Mouse (Mus musculus) adrenal gland, postnatal 36 days (tissue): Measurements from ENCODE around the gene Tmem270. TPM values are rescaled to one million over a fixed set of nuclear protein-coding genes. Genes with fewer than 3 reads are reported as not detected.

ENCODE experiments used
- DNase-seq, 2 experiments: peaks; one replicate each; pipeline ENCODE4 v3.0.0; 2021; ENCODE audit warnings: mixed read lengths in 1 of 2
- total RNA-seq, 2 experiments: library from RNA; stranded (reverse); gene quantifications; 2 replicates each; pipeline ENCODE4 v1.2.3; 2021

Gene Tmem270
- total RNA-seq, 2 experiments from 2014 or later, result not detected

DNA sequence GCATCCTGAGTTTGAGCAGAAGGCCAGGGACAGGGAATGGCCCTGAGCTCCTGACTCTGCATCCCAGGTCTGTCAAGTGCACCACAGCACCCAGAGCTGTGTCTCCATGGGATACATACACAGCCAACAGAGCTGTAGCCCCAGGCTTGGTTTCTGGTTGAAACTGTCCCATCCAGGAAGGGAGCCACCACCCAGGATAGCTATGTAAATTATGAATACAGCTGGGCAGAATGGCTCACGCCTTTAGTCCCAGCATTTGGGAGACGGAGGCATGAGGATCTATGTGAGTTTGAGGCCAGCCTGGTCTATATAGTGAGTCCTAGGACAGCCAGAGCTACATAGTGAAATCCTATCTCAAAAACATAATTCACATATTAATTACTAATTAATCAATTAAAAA, 23.5 kb upstream of the Tmem270 start:
- no peak for DNase-seq

DNA sequence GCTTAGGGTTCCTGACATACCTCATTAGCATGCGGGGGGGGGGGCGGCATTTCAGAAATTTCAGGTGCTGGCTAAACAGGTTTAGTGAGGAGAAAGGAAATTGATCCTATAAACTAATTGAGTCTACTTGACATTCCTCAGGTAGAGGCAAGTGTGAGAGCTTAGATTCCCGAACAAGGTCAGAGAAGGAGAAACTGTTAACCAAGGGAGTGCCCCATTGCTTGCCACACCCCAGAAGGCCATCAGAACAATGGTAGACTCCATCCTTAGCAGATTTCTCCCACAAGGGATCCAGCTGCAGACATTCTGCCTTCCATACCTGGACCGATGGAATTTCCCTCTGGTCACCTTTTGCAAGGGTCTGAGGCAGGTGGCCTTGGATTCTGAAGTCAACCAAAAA, 20.2 kb upstream of the Tmem270 start:
- DNase-seq, result no peak

DNA sequence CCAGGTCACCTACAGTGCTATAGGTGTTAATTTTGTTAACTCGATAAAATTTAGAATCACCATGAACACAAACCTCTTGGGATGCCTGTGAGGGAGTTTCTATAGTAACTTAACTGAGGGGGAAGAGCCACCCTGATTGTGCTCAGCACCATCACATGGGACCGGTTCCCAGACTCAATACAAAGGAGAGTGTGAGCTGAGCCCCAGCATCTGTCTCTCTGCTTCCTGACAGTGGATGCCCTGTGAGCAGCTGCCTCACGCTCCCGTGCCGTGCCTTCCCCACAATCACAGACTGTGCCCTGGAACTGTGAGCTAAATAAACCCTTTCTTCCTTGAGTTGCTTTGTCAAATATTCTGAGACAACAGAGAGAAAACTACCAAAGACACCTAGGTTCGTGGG, 16.6 kb upstream of the Tmem270 start:
- no peak for DNase-seq

DNA sequence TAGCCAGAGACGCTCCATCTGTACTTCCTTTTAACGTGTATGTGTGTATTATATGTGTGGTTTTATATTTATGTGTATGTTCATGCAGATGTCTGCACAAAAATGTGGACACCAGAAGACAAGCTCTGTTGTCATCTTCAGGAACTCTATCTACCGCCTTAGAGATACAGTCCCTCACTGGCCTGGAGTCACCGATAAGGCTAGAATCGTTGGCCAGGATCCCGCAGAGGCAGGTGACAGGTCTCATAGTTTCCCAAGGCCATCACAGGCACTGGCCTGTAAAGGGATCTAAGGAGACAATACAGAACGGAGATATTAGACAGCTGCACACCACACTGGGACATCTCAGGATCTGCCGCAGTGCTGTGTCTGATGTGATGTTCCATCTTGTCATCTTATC, 14.6 kb upstream of the Tmem270 start:
- DNase-seq, result no peak

DNA sequence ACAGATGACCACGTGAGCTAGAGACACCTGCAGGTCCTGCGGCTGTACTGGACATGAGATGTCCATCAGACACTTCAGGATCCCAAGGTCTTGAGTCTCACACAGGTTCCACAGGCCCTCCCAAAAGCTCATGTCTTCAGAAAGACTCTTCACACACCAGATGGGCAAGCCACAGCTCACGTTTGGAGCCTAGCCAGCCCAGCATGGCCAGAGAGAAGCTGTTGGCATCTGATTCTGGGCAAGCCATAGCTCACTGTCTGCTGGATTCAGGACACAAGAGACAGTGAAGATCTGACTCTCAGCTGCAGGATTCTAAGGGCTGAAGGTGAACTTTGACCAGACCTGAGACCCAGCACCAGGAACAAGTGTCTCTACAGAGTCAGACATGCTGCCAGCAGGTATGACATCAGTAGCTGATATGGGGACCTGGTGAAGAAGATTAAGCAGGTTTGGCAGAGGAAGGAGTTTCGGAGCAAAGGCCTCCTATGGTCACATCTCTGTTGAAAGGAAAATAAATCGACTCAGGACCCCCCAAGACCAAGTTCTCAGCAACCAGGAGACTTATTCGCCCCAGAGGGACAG, 13.7 kb upstream of the Tmem270 start:
- no peak for DNase-seq

DNA sequence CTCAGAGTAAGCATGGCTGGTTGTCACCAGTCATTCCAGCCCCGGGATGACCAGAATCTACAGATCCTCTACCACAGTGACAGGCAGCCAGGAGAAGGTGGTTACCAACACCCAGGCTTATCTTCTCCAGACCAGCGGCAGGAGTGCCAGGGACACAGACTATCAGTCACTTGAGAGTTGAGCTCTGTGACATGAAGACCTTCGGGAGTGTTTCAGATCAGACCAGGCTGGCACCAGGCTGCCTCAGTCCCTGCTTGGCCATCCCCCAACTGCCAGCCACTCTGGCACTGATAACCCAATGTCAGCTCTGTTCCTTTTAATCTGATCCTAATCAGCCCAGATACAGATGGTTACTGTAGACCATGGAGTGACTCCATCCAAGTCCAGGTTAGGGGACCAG, 12.6 kb upstream of the Tmem270 start:
- DNase-seq, result peak in 1 of 2 experiments; percentile 24

DNA sequence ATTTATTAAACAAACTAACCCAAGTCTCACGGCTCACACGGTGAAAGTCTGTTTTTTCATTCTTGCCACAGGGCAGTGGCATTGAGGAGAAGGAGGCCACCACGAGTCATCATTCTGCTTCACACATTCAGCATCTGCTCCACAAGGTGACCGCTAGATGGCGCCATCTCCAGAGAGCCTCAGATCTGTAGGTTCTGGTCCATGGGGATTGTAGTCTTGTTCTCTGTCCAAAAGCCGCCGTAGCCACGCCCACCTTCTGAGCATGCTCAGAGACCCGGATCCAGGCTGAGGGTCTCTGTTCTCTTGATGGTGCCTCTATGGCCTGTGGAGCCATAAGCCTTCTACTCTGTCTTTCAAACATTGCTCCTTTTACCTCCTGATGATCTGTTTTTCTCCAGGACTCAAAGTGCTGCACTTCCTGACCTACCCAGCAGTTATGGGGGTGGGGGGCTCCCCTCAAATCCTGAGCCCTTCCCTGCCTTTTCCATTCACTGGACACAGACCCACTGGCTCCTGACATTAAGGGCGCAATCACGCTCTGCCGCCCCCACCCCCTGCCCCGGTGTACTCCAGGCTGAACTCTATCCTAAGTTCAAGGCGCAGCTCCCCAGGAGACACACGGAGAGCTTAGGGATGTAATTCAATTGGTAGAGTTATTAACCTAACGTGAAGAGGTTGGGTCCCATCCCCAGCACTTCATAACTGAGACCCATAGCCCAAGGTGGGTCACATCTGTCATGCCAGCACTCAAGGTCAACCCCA, 11.7 kb upstream of the Tmem270 start:
- DNase-seq, result peak; percentile 72 to 78

DNA sequence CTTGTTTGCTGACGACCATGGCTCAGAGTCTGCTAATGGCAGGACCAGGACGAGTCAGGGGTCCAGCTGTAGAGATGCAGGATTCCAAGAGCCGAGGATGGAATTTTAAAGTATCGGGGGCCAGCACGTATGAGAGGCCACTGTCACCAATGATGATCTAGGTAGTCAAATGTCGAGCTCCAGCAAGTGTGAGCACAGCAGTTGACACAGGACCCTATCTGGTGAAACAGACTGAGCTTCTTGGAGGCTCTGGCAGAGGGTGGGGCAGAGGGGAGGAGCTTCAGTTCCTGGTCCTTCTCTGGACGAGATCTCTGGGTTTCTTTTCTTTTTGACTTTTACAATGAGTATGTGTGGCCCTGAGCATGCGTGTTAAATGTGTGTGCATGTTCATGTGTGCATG, 8.8 kb upstream of the Tmem270 start, which contains the start of gene Cldn13:
Gene Cldn13, minus strand, starts transcription at position 216 of the 400 bp plus-strand sequence.
- DNase-seq, result no peak

DNA sequence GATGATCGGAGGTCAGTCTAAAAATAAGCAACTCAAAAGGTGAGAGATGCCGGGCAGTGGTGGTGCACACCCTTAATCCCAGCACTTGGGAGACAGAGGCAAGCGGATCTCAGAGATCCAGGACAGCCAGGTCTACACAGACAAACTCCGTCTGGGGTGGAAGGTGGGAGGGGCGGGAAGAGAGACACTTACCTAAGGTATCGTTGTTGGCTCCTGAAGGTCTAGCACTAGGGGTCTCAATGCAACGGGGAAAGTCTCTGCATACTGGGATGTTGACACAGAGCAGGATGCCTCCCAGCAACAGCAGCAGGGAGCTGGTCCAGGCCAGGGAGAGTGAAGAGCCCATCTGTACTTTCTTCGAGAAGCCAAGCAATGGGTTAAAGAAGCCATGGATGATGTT, 8.0 kb upstream of the Tmem270 start:
- DNase-seq, result no peak

DNA sequence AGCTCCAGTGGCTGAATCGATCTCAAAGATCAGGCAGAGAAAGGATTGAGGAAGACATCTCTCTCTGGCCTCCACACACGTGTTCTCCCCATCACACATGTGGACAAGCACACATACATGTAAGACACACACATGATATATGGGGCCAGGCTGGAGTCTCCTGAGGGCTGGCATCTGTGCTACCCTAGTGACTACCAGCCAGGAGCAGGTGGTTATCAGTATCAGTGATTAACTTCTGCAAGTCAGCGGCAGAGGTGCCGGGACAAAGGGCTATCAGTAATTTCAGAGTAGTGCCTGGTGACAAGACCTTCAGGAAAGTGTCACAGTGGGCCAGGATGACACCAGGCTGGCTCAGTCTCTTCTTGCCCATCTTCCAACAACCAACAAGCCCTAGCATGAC, 7.2 kb upstream of the Tmem270 start:
- DNase-seq, result no peak

DNA sequence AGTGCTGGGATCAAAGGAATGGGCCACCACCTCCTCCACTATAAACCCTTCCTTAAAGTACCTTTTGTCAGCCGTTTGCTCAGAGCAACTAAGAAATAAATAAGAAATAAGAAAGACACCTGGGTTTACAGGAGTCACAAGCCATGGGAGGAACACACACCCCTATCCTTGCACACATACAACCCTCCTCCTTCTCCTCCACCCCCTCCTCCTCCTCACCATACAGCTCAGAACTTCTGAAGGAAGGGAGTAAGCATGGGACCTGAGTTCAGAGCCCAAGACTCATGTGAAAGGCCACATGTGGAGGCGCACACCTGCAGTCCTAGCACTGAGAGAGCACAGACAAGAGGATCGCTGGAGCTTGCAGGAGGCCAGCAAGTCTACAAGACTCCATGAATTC, 6.8 kb upstream of the Tmem270 start:
- no peak for DNase-seq

DNA sequence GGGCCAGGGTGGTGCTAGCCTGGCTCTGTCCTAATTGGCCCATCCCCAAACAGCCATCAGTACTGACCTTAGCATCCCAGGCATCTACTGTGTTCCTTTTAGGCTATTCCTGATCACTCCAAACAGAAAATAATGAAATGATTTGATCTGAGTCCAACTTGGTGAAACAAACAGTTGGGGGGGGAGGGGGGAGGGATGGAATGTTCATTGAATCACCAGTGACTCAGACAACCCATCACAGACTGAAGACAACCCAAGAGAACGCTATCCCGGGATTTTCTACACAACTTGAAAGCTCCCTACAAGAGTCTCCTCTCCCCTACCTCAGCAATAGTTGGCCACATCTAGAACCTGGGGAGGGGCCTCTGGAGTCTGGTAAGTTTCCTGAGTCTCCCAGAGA, 5.4 kb upstream of the Tmem270 start:
- no peak for DNase-seq

DNA sequence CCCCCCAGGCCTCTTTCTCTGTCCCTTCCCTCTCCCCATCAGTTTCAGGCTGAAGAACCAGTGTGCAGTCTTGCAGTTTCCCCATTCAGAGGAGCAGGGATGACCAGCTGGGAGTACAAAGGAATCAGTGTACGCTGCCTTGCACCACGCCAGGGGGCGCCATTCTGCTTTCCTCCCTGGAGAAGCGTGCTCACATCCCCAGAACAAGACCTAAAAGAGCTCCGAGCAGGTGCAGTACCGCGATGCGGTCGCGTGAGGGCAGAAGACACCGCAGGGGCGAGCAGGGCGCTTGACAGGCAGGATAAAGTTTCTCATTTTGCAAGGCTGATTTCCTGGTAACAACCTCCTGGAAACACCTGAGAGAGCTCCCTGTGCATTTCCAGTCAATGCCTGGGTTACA, 602 bp upstream of the Tmem270 start:
- DNase-seq, result peak; percentile 95 to 96

DNA sequence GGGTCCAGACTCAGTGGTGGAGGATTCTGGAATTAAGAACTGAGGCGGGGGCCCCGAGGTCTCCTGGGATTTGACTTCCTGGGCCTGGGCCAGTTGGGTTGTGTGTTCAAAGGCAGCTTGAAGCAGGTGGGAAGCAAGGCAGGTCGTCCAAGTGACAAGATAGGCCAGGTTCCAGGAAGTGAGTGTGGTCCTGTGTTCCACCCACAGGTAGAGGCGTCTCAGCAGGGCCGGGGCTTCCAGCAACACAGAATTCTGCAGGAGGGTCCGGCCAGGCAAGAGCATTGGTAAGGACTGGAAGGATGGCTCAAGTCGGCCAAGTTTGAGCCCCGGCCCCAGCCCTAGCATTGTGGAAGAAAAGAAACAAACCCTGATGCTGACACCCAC, 4.9 kb downstream of the Tmem270 start:
- DNase-seq, result no peak

DNA sequence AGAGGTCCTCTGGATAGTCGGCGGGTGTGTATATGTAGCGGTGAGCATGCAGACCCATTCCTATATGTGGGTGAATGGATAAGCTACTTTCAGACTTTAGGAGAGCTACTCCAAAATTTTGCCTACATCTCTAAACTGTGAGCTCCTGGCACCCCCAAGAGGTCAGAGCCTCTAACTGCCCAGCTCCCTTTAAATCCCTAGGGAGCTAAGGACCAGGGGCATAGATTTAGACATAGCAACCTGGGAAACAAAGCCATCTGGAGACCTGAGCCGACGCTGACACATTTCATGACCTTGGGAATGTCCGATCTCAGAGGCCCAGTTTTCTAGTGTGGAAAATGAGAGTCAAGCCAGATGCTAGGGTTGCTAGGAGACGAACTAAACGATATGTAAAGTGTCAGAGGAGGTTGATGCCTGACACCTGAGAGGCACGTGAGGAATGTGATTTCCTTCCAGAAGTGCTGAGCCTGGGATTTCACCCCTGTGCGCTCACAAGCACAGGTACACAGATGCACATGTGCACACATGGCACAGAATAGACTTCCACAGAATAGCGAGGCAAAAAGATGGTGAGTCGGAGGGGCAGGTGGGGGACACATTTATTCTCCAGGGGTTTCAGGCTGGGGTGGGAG, 5.4 kb downstream of the Tmem270 start:
- peak; percentile 46 to 69 for DNase-seq

DNA sequence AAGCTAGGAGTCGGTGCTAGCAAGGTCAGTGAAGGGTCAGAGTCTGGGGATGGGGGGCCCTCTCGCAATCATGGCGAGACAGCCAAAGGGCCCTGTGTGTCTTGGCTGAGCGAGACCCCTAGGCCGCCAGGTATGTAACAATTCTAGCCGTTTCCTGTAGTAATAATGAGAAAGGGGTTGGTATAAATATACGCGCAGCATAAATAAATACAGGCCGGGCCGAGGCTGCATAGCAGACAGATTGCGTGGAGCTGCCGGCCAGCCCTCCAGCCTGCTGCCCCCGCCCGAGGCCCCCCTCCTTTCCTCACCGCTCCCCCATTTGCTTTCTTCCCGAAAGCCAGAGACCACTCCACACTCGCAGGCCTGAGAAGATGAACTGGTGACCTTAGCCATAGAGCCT, 8.9 kb downstream of the Tmem270 start:
- DNase-seq, result no peak

DNA sequence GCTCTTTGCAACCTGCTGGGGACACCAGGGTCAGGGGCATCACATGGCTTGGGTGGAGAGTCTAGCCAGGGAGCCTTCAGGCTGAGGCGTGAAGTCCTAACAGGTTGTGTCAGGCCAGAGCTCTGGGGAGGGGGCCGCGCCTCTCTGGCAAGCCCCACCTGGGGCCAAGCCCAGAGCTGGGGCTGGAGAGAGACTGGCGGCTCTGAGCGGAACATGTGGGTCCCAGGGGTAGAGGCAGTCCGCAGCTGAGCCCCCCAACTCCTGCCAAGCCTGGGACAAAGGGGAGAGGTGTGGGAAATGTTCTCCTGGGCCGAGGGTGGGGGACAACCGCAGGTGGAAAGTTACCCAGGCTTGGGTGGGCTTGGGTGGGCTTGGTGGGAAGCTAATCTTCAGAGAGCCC, 9.6 kb downstream of the Tmem270 start:
- DNase-seq, result no peak

DNA sequence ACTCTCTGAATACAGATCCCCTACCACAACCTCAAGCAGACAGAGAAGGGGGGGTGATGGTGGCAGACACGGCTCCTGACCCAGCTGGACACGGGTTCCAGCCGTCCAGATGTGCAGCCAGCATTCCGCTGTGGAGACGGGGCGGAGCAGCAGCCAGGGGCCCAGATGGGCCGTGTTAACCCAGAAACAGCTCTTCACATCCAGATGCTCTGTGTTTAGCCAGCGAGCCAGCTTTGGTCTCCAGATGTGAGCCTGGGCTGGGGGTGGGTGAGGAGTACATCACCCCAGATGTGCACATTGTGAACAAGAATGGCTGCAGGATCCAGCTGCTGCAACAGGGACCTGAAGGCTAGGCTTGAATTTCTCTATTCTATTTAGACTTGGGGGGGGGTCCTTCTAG, 11.2 kb downstream of the Tmem270 start:
- DNase-seq, result no peak

DNA sequence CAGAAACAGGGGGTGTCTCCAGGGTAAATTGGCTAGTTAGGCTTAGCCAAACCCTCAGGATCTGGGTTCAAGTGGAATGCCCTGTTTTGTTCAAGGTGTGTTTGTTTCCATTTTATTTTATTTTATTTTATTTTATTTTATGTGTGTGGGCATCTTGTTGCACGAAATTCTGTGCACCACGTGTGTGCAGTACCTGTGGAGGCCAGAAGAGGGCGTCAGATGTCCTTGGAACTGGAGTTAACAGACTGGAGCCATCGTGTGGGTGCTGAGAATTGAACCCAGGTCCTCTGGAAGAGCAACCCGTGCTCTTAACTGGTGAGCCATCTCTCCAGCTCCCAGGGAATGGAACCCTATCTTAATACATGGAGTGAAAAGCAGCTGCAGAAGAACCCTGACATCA, 13.8 kb downstream of the Tmem270 start:
- DNase-seq, result no peak

DNA sequence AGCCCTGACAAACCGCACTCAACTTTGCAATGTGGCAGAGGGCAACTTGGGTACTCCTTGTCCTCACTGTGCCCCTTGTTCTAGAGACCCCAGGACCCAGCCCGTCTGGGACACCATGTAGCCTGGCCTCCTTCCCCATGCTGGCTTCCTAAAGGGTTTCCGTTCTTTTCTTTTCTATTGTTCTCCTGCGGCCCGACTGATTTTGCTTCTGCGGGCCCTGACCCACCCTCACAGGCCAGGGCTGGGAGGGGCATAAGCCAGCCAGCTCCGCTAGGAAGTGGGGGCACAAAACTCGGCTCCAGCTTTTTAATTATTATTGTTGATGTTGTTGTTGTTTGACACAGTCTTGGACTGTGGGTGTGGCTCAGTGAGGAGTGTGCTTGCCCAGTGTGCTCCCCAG, 15.0 kb downstream of the Tmem270 start:
- DNase-seq, result no peak

DNA sequence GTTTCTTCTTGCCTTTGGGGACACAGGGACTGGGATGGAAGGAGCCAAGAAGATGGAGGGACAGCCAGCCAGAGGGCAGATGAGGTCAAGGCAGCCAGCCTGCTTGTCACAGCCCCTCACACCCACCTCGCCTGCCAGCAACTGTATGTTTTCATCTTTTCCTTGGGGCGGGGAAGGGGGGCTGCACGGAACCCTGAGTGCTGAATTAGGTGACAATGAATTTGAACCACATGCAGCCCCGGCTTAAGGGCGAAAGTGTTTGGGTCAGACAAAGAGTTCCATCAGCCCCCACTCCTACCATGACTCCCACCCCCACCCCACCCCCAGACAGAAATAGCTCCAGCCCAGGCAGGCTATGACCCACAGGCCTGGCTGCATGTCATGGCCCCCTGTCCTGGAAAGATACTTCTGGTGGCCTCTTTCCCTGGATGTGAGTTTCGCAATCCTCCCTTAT, 15.9 kb downstream of the Tmem270 start:
- no peak for DNase-seq

DNA sequence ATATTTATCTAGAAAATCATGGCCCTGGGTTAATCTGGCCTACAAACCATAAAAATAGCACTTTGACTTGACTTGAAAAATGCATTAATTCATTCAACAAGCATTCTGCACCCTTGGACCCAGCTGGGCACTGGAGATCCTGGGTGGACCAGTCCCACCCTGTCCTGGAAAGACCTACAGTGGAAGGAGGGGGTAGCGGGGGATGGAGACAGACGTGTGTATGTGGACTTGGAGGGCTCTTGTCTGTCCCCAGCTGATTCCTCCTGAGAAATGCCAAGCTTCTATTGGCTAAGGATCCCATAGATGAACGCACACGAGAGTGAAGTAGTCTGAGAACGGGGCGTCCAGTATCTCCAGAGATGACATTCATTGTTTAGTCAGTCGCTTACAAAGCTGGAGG, 18.0 kb downstream of the Tmem270 start:
- no peak for DNase-seq

DNA sequence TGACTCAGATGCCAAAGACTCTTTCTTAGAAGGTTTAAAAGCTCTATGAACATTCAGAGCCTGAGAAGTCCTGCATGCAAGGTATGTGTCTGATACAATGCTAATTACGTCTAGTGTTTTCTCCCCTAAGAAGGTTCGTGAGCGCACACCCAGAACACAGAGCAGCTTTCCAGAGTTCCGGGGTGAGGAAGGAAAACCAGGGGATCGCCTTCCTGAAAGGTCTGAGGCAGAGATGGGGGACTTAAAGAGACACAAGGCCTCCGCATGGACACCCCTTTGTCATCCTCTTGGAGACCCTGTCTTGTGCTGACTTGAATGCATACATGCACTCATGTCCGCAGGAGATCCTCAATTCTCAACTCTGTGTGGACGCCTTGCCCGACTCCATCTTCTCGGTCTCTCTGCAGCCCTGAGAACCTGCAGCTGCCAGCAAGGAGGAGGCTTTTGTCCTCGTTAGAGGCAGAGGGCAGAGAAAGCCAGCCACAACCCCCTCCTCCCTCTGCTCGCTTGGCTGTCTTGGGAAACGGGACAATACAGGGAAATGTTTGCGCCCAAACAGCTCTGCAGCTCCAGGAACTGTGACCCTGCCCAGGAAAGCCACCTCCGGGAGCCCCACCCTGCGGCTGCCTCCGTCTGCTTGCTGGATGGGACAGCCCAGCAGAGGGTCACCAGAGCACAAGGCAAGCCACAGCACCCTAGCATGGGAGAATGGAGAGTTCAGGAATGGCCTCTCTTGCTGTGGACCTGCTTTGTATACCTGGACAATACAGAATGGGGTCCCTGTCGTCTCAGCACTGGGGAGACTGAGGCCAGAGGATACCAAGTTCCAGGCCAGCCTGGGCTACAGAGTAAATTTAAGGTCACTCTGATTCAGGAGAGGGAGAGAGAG, 18.8 kb downstream of the Tmem270 start:
- DNase-seq, result peak; percentile 53 to 75
